Mouse (Mus musculus): ENCODE measurements around the gene Mrps9.

The Mrps9 gene

GRCm38 (mm10) chr1:42905148-42905547 lies 54.1 kb downstream of the Mrps9 start:
- no peak for DNase-seq (ENCODE audit: low read depth, low spot score)

DNA sequence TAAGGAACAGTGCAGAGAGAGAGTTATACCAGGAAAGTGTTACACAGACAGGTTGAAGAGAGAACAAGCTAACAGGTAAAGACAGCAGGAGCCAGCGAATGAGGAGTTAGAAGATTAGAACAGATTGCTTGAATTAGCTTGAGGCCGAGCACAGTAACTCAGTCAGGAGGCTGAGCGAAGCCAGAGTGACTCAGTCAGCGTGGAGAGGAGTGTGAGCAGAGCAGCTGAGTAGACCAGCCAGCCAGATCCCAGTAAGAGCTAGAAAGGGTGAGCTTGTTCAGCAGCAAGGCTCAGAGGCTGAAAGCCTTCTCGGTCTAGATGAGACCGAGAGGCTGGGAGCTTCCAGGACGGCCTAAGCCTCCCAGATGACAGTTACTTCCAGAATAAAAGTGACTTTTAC lies 55.7 kb downstream of the Mrps9 start:
- DNase-seq (ENCODE audit: low read depth, low spot score): no peak

GRCm38 (mm10) chr1:42907153-42907552 lies 56.1 kb downstream of the Mrps9 start:
- no peak for DNase-seq (ENCODE audit: low read depth, low spot score)

GRCm38 (mm10) chr1:42915062-42915461 lies 64.0 kb downstream of the Mrps9 start:
- DNase-seq (ENCODE audit: low read depth, low spot score): peak; percentile 54

DNA sequence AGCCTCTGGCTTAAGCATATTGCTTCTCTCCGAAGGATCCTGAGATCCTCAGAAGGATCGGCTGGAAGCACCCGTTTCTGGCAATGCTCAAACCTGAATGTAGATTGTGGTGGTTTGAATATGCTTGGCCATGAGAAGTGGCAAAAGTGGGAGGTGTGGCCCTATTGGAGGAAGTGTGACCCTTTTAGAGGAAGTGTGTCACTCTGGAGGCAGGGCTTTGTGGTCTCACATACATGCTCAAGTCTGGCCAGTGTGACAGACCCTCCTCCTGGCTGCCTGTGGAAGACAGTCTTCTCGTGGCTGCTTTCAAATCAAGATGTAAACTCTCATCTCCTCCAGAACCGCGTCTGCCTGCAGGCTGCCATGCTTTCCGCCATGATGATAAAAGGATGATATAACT lies 65.7 kb downstream of the Mrps9 start:
- DNase-seq (ENCODE audit: low read depth, low spot score): no peak

DNA sequence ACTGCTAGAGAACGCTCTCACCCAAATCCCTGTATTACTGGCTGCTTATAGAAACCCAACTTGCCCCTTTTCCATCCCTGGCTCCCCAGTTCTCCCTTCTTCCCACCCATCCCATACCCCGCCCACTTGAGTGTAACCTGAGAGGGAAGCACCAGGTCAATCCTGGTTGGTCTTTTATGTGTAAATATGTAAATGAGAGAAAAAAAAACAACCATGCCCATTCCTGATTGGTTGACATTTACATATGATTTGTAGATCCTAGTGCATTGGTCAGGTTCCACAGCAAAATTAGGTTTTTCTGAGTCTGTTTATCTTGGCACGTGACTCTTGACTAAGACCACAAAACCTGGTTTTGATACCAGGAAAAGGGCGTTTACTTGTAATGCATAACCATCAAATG lies 66.9 kb downstream of the Mrps9 start:
- peak; percentile 70 for DNase-seq (ENCODE audit: low read depth, low spot score)

DNA sequence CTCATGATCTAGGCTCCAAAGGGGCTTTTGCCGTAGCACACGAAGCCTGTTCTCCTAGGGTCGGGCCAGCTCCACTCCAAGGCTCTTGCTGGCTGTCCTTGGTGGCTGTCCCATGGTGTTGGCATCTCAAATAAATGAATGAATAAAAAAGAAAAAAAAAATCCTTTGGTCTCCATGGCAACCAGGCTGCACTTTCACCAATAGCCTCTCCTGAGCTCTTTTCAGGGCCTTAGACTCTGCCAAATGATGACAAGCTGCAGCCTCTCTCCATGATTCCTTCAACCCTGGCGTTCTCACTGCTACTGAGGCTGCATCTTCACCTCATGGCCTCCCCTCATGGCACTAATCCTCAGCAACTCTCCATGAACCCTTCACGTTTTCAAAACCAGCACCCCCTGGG lies 72.9 kb downstream of the Mrps9 start:
- DNase-seq (ENCODE audit: low read depth, low spot score): no peak

DNA sequence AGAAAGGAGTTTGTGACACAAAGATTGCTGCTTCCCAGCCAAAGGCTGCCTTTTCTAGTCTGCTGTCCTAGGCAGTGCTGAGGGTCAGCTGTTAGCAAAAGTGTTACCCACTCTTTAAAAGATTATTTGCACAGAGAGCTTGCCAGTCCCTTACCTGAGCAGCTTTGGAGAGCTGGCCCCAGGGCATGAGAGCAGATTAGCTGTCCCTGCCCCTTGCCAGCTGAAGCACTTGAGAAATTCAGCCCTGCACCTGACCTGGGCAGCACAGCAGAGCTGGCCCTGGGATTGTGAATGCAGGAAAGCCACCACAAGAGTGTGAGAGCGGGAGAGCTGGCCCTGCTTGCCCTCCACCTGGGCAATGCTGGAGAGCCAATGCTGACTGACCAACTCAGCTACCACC lies 82.6 kb downstream of the Mrps9 start:
- no peak for DNase-seq (ENCODE audit: low read depth, low spot score)

GRCm38 (mm10) chr1:42948486-42948885 lies 97.5 kb downstream of the Mrps9 start:
- no peak for DNase-seq (ENCODE audit: low read depth, low spot score)

DNA sequence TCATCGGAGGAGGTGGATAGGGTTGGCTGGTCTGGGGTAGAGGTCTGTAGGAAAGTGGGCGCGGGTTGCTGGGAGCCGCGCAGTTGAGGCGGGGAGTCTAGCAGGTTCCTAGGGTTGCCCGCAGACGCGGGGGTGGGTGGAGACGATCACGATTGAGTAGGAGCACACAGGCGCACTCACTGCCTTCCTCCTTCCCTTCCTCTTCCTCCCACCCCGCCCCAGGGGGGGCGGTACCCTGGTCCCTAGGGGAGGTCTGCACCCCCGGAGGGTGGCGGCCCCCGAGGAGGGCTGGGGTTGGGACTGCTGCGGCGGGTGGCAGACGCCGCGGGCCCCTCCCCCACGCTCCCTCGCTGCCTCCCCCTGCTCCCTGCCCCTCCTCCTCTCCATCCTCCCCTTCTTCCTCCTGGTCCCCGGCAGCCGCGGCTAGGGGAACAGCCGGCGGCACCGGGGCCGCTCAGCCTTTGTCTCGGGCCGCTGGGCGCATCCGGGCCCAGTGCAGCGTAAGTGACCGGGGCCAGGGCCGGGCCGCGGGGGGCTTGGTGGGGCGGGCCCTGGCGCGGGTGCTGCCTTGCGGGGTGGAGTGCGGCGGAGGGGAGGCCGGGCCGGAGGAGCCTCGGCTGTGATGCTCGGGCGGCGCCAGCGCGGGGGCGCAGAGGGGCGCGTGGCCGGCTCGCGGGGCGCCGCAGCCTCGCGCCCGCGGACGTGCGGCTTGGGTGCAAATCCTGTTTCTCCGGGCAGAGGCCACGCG lies 101.9 kb downstream of the Mrps9 start, which contains the start of gene Gpr45:
TSS of gene Gpr45 (plus strand) at position 139 of the 748 bp plus-strand sequence.
- DNase-seq (ENCODE audit: low read depth, low spot score): peak; percentile 64

GRCm38 (mm10) chr1:42953482-42953822 lies 102.4 kb downstream of the Mrps9 start:
- no peak for DNase-seq (ENCODE audit: low read depth, low spot score)

All from mesoderm, embryonic 11.5 days (tissue).